Mouse (Mus musculus): ENCODE data around the gene Lrpap1. TPM values are rescaled to one million over a fixed set of nuclear protein-coding genes. Genes with fewer than 3 reads are reported as not detected.
A peak's percentile ranks its signal among the peaks of the same experiment; 100 is the strongest.

The Lrpap1 gene
- 10 to 100 TPM; 46.7 to 47.3 TPM for total RNA-seq (2021)

DNA sequence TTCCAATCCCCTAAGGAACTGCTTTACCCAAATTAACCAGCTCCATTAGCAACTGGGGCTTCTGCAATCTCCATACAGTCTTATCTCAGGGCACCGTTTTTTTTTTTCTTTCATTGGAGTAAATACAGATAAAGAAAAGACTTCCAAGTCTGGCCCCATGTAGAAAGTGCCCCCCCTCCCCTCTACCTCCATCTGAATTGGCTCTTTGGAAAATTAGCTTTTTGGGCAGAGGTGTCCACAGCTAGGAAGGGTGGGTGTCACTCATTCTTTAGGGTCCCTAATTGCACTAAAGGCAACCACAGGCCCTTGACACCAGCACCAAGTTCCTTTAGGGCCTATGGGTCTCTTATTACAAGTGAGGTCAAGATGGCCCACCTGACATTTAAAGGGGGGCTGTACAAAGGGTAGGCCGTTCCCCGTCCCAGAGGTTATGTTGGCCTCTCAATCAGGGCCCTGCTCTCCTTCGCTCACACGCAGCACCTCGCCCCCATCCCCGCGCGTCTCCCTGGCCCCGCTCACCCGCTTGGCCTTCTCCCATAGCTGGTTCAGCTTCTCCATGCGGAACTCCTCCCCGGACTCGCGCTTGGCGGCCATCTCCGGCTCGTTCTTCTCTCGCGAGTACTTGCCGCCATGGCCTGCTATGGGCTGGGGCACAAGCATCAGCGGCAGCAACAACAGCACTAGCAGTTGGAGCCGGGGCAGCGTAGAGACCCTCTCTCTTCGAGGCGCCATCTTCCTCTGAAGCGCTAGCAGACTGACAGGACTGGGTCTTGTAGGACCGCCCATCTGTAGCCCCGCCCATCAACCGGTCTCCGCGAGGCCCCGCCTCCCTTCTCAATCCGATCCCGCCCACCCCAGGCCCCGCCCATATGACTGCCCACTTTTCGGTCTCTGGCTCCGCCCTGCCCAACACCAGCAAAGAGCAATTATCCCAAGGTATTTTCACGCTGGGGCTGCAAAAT, at the start of gene Lrpap1:
Gene Lrpap1, minus strand, starts transcription at position 807 of the 962 bp plus-strand sequence.
- peak; percentile 65 for DNase-seq (ENCODE audit: low spot score)
- intact Hi-C loops (cut with DNase I), result no loop called here

DNA sequence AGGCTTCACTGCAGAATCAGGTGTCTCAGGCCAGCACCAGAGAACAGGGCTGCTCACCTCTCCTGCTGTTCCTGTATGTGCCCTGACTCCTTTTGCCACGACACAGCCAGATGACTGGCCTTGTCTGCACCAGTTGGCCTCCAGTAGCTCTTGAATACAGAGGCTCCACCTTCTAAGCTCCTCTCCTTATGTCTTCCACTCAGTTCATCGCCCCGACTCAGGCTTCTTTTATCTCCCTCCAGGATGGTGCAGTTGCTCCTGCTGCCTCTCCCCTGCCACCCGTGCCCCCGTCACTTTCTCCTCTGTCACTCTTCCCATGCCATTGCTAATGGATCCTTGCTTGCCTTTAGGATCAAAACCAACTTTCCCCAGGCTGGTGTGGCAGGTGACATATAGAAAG, 44.4 kb upstream of the Lrpap1 start:
- no peak for DNase-seq (ENCODE audit: low spot score)
- intact Hi-C loops (cut with DNase I), result no loop called here

DNA sequence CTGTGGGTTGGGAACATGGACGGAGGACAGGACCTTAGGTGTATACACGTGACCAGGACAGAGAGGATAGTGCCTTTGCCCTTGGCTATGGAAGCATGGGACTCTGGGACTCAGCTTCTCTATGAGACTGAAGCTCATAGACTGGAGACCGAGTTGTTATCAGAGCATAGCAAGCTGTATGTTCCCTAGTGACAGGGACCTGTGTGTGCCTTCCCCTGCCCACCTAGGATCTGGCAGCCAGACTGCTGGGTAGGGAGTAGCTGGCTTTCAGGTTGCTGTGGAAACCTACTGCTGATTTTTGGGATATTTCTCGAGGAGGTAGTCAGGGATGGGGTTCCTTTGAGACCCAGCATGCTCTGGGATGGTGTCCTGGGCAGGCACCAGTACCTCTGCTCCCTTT, 44.0 kb upstream of the Lrpap1 start:
- DNase-seq (ENCODE audit: low spot score), result no peak
- intact Hi-C loops (cut with DNase I), result no loop called here

DNA sequence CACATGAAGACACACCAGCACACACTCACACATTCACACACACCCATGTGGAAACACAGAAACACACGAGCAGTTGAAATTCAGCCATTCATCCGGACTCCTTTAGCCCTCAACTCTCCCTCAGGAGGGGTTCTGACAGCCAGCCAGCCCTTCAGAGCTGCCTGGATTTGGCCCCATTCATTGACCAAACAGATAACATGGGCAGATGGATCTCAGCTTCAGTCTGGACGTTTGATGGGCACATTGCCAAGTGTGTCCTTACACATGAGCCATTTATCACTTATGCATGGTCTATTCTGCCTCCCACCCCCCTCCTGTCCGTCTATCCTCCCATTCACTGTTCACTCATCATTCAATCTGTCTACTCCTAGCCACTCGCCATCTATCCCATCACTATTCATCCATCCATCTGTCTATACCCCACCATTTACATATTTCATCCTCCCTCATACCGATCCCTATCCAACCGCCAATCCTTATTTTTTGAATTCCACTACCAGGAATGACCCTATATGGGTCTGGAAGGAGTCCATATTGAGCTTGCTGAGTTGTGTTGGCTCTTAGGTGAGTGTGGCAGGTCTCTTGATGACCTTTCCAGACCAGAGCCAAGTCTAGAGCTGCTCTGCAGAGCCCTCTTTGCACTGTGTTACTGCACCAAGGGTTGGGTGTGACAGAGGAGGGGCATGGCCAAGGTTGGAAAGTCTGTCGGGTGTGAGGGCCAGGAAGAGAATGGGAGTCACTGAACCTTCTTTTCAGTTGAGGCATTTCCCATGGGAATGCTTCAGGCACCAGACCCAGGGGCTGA, 42.6 kb upstream of the Lrpap1 start:
- intact Hi-C loops (cut with DNase I), result no loop called here
- no peak for DNase-seq (ENCODE audit: low spot score)

DNA sequence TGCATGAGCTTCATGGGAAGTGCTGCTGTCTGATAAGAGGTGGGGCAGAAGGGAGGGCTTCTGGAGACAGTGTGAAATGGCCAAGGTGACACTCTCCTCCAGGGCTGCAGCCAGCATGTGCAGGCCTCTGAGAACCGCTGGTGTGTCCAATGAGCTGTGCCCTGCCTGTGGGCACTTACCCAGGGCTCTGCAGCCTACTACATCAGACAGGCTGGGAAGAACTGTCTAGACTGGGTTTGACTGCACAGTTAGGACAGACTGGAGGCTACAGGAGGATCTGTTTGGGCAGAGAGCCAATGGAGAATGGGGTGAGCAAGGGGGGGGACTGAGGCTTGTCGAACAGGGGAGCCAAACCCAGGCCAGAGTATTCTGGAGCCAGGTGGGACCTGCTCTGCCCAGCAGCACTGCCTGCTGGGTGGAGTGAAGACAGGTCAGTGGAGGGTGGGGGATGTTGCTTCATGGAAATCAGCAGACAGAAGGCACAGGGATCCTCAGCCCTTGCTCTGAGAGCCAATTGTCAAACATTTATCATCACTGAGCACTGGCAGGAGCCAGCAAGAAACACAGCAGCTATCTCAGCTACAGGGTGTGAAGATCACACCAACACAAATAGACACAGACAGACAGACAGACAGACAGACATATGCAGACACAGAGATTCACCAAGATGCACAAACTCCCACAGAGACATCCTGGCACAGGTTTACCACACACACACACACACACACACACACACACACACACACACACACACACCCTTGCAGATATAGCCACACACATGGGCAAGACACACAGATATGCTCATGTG, 41.8 kb upstream of the Lrpap1 start:
- intact Hi-C loops (cut with DNase I), result no loop called here
- no peak for DNase-seq (ENCODE audit: low spot score)

DNA sequence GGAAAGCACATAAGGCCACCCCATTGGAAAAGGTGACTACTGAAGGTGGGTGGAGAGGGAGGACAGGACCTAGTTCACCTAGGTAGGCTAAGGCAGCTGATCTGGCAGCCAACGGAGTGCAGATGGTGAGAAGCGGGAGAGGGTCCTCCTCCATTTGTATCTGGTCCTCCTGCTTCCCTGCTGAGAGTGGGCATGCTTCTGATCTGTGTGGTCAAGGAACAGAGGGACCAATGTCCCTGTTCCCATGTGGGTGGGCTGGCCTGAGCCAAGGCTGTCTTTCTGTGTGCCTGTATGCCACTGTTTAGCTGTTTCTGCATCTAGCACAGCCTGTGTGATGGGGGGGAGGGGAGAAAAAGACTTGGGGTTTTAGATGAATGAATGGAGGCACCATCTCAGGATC, 41.2 kb upstream of the Lrpap1 start:
- no peak for DNase-seq (ENCODE audit: low spot score)
- intact Hi-C loops (cut with DNase I), result no loop called here

DNA sequence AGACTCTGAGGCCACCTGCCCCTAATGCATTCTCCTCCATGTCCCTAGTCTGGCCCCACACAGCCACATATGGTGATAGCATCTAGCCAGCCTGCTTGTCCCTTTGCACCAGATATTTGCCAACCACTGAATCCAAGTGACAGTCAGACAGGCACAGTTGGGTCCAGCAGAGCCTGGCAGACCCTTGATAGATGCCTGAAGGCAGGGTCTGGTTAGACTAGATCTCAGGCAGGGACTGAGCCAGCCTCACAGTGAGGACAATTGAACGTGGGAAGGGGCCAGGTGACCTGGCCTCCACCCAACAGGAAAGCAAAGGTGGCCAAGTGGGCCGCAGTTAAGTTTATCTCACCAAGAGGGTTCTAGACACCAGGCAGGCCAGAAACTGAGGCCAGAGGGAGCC, 39.1 kb upstream of the Lrpap1 start:
- intact Hi-C loops (cut with DNase I), result no loop called here
- DNase-seq (ENCODE audit: low spot score), result no peak

DNA sequence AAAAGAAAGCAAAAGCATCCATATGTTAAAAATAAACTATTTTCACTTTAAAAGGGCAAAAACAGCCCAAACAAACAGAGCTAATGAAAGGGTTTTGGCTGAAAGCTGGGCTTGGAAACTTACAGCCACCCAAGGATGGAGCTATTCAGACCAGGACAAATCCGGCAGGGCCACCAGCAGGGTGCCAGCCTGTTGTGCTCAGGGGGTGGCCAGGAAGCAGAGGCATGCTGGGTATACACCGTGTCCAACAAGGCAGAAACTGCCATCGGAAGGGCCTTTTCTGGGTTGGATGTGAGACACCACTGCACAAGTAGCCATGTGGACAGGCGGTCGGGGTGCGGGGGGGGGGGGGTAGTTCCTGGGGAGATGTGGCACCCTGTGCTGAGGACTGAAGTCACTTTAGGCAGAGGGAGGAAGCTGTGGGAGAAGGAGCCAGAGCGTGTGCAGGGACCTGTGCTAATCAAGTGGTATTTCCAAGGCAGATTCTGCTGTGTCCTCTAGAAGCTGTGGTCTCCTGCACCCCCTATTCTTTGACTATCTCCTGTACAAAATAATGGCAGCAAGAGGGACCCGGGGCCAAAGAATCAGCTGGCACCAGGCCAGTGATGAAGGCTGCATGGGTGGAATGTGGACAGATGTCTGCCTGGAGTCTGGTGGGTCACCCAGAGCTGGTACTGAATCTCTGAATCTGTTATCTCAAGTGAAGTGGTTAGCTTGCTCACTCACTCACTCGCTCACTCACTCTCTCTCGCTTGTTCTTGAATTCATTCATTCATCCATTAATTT, 38.1 kb upstream of the Lrpap1 start:
- intact Hi-C loops (cut with DNase I), result no loop called here

DNA sequence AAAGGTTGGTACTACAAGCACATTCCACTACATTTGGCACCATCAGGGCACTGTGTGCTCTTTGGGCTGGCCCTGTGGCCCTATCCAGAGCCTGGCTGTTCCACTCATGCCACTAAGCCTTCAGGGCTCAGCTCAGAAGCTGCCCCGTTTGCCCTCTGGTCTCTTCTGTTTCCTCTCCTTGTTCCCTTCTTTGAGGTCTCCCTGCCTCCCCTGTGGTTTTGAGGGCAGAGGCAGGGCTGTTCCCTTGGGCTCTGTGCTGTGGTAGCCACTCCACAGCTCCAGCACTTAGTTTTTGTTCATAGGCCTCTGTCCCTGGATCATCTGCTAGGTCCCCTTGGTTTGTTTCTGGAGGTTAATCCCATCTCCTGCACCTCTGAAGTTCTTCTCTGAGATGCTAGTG, 37.3 kb upstream of the Lrpap1 start:
- DNase-seq (ENCODE audit: low spot score), result no peak
- intact Hi-C loops (cut with DNase I), result no loop called here

More for the DNA sequence above, 38.1 kb upstream of the Lrpap1 start:
- DNase-seq (ENCODE audit: low spot score), result no peak

DNA sequence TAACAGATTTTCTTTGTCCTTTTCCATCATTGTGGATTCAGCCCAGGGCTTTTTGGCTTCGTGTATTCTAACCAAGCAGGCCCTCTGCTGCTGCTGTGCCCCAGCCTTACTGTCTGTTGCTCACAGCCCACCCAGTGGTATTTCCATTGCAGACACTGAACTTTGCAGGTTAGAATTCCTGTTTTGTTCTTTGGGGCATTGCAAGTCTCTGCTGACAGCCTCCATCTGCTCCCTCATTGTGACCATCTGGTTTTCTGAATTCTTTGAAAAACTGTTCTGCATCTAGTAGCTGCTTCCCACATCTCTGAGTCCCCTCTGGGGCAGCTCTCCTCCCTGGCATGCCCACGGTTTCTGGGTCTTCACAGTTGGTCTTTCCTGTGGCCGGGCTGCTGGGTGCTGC, 35.8 kb upstream of the Lrpap1 start:
- no peak for DNase-seq (ENCODE audit: low spot score)
- intact Hi-C loops (cut with DNase I), result no loop called here

DNA sequence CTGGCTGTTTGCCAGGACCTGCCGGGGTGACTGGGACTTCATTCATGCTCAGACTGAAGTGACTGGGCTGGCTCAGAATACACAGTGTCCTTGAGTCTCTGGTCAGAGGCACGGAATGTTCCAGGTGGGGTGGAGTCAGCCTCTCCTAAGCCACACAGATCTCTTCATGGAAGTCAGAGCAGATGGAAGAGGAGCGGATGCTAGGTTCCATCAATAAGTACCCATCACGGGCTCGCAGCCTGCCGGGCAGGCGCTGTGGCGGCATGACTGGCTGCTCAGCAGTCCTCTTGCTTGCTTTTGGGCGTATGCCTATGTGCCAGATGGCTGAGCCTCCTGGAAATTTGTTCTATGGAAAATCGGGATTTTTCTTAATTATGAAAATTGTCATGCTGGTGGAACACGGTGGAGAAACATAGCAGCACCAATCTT, 32.6 kb upstream of the Lrpap1 start:
- intact Hi-C loops (cut with DNase I), result no loop called here
- DNase-seq (ENCODE audit: low spot score), result no peak

DNA sequence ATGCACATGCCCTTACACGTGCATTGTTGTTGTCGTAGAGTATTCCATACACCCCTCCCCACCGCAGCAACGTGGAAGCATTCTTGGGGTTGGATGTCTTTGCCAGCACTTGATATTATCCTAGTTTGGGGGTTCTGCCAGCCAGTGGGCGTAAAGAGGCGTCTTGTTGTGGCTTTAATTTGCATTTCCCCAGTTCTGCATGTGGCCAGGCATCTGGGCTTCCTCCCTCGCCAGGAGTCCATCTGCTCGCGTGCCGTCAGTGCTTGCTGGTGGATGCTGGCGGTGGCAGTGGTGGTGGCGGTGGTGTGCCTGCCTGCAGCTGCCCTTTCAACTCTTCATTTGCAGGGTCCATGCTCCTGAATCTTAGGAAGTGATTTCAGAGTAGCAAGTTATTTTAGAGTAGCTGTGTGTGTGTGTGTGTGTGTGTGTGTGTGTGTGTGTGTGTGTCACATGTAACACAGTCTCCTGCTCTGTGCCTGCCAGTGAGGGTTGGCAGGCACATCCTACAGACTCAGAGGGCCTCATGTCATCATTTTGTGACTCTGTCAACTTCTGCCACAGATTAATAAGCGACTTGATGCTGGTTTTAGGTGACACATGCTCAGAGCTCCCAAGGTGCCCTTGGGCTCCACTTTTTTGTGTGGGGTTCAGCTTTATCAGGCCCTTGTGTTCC, 32.1 kb upstream of the Lrpap1 start:
- intact Hi-C loops (cut with DNase I), result no loop called here
- DNase-seq (ENCODE audit: low spot score), result no peak

DNA sequence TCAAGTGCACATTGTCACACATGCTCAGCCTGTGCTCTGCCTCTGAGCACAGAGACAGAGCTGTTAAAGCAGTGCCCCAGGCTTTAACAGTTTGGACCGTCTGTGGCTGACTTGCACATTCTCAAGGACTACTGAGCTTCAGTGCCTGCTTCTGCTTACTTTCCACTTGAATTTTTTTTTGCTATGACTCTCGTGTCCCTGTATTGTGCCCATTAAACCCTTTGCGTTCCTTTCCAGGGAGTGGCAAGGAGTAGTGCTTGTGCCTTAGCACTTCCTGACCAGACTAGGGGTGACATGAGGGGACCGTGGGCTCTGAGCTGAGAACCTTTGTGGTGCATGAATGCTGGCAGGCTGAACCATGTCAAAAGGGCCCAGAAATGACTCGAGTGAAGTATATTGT, 30.3 kb upstream of the Lrpap1 start:
- DNase-seq (ENCODE audit: low spot score), result no peak
- intact Hi-C loops (cut with DNase I), result loop anchor here (2.0 kb wide), 1 partner anchor 83 kb away; no protein-coding TSS in a partner anchor

DNA sequence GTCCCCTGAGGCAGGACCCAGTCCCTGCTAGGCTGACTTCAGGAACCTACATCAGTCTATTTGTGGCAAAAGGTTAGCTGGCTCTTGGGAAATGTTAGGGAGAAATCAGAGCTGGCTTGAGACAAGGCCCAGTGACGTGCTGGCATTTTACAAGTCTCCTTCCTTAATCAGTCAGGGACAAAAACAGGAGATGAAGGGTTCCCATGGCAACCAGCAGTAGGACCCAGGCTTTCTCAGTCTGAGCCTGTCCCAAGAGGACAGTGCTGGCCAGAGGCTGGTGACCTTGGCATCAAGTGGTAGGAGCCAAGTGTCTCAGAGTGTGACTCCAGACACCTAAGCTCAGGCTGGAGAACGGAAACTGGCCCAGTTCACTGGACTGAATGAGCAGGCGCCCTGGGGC, 28.7 kb upstream of the Lrpap1 start:
- no peak for DNase-seq (ENCODE audit: low spot score)
- intact Hi-C loops (cut with DNase I), result loop anchor here (2.0 kb wide), 1 partner anchor 81 kb away; no protein-coding TSS in a partner anchor

DNA sequence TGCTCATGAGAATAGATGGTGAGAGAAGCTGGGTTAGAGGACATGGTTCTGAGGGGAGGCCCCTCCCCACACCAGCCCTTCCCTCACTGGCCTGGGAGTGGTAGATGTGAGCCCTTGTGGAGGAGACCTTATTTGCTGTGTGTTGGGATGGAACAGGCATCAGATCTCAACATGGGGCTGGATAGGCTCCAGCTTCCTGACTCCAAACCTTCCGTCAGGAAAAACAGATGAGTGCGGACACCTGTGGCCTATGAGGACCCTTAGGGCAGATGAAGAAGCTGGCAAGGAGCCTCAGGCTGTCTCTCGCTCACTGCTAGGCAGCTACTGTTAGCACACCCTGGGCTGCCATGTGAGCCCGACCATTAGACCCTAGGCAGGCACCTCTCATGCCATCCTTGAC, 27.9 kb upstream of the Lrpap1 start:
- no peak for DNase-seq (ENCODE audit: low spot score)
- intact Hi-C loops (cut with DNase I), result no loop called here

DNA sequence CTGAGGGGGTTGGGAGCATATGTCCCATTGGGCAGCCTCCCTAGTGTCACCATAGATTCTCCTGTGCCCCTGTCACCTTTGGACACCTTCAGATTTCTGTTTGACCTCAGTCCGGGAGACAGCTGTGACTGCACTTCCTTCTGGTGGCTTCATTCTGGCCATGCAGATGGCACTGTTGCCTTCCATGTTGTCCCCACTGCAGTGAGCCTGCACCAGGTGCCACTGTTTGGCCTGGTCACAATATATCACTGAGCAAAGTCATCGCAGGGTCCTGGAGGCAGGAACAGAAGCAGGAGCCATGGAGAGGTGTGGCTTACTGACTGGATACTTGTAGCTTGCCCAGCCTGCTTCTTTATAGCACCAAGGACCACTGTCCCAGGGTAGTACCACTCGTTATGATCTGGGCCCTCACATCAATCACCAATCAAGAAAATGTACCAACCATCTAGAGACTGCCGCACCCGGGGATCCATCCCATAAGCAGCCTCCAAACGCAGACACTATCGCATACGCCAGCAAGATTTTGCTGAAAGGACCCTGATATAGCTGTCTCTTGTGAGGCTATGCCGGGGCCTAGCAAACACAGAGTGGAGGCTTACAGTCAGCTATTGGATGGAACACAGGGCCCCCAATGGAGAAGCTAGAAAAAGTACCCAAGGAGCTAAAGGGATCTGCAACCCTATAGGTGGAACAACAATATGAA, 26.9 kb upstream of the Lrpap1 start:
- DNase-seq (ENCODE audit: low spot score), result no peak
- intact Hi-C loops (cut with DNase I), result no loop called here

DNA sequence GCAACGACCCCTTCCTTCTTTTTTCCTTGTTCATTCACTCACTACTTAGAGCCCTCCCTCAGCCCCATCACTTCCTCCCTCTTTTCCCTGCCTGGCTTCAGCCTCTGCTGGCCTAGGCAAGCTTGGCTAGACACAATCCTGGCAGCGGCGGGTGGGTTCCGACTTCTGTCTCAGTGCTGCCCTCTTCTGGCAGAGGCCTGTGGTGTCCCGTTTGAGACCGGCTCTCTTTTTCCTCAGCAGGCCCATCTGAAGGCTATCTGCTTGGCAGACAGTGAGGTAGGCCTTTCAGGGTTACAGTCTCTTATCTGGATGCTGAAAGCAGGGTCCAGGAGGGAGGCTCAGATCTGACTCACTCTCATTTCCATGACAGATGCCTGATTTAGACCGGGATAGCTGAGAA, 26.2 kb upstream of the Lrpap1 start:
- DNase-seq (ENCODE audit: low spot score), result peak; percentile 59
- intact Hi-C loops (cut with DNase I), result no loop called here

DNA sequence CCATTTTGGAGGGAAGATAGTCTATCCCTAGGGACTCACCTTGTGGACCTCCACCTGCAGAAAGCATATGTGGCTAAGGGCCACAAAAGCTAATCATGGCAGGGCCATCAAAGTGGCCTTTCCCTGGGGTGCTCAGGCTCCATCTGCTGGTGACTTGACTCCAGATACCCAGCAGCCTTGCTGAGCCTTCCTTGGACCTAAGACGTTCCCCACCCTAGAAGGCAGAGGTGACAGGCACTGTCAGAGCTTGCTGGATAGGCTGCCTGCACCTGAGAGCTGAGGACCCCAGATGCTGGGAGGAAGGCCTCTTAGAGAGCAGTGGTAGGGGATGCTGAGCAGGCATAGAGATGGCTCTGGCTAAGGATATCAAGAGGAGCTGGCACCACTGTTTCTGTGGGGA, 25.7 kb upstream of the Lrpap1 start:
- intact Hi-C loops (cut with DNase I), result no loop called here
- DNase-seq (ENCODE audit: low spot score), result no peak

Data from heart, postnatal 25 days (tissue).